Mouse (Mus musculus): Measurements from ENCODE around the gene Zbtb12.

- TF ChIP-seq ELF1 (IDR thresholded peaks at IDR 0.05; ENCODE audit: low read depth, low read length) (no peak), CHD2 (IDR thresholded peaks at IDR 0.05; ENCODE audit: low read length) (no peak), MAFK (IDR thresholded peaks at IDR 0.05; ENCODE audit: borderline replicate concordance, low read depth, low read length) (no peak), ZMIZ1 (IDR thresholded peaks at IDR 0.05; ENCODE audit: low read depth, low read length) (no peak), KAT2A (conservative IDR thresholded peaks at IDR 0.05; ENCODE audit: low read depth, low read length) (no peak), POLR2A (IDR thresholded peaks at IDR 0.05; ENCODE audit: control insufficient read depth in 1 of 2, insufficient read depth in 1 of 2, low read depth in 1 of 2, low read length in 2 of 2, poor library complexity in 1 of 2) (no peak), USF1 (IDR thresholded peaks at IDR 0.05; ENCODE audit: low read depth, low read length) (no peak), MAX (IDR thresholded peaks at IDR 0.05; ENCODE audit: low read length) (no peak), RAD21 (IDR thresholded peaks at IDR 0.05; ENCODE audit: low read depth, low read length) (no peak), MYC (IDR thresholded peaks at IDR 0.05; ENCODE audit: low read depth, low read length) (no peak), EP300 (IDR thresholded peaks at IDR 0.05; ENCODE audit: low read depth in 1 of 2, low read length in 2 of 2) (no peak), POLR2AphosphoS2 (IDR thresholded peaks at IDR 0.05; ENCODE audit: low read length) (no peak), SIN3A (IDR thresholded peaks at IDR 0.05; ENCODE audit: low read length) (no peak)
Measured at GRCm38 (mm10) chr17:34883332-34883731, 4.0 kb downstream of the Zbtb12 start.
